In the genomic region with DNA sequence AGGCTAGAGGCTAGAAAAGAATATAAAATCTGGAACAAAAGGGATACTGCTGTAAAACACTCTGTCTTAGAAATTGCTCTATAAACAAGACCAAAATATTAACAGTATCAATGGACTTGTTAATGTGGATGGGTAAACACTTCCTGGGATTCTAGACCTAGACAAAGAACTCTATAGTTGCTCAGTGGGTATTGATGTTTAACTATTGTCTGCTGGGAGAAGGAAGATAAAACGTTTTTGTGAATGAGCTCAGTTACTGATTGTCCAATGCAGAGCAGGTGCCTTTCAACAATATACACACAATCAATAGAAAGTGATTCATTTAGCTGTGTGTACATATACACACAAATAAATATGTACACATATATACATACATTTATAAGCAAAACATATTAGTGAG, we compare ENCODE assay signal across 23 mouse cellular contexts.
DNase-seq lines count a peak whose midpoint lies in the region; ATAC-seq lines count a peak whose summit lies in the region.
"Had no signal": no experiment of that assay in that cellular context is flagged by ENCODE, and none has a peak within 500 bp of the region (broad histone marks: within the 10 kb centered on the region; RNA-seq: fewer than 3 reads in every experiment).

No protein-coding gene starts in this region.

- H3K9me3 ChIP-seq in hindbrain, embryonic 14.5 days (ENCODE audit: control insufficient read depth, low read length) = 0 out of 2 replicates have a peak, but pooled peaks cover 1% of the 10 kb centered on the region
- no peaks in the 10 kb centered on the region for H3K9me3 ChIP-seq in hindbrain, embryonic 13.5 days
- no peaks in the 10 kb centered on the region for H3K9me3 ChIP-seq in neural tube, embryonic 11.5 days (ENCODE audit: control insufficient read depth, low read length)
- no peaks in the 10 kb centered on the region for H3K9me3 ChIP-seq in neural tube, embryonic 12.5 days
- 0 out of 2 replicates have a peak, but pooled peaks cover 2% of the 10 kb centered on the region for H3K9me3 ChIP-seq in neural tube, embryonic 15.5 days (replicated peaks)

- H3K4me1 ChIP-seq in hindbrain, embryonic 14.5 days (replicated peaks; ENCODE audit: control insufficient read depth, insufficient read depth, low read length) = no peaks in the 10 kb centered on the region
- H3K4me1 ChIP-seq in hindbrain, embryonic 13.5 days (replicated peaks) = no peaks in the 10 kb centered on the region
- no peaks in the 10 kb centered on the region for H3K4me1 ChIP-seq in neural tube, embryonic 11.5 days (ENCODE audit: control insufficient read depth, insufficient read depth, low read length)
- no peaks in the 10 kb centered on the region for H3K4me1 ChIP-seq in neural tube, embryonic 12.5 days
- no peaks in the 10 kb centered on the region for H3K4me1 ChIP-seq in neural tube, embryonic 15.5 days

- H3K27me3 ChIP-seq in hindbrain, embryonic 14.5 days (ENCODE audit: control insufficient read depth, insufficient read depth, low read length) = no peaks in the 10 kb centered on the region
- H3K27me3 ChIP-seq in hindbrain, embryonic 13.5 days = no peaks in the 10 kb centered on the region
- no peaks in the 10 kb centered on the region for H3K27me3 ChIP-seq in neural tube, embryonic 11.5 days (ENCODE audit: control insufficient read depth, insufficient read depth, low read length)
- H3K27me3 ChIP-seq in neural tube, embryonic 12.5 days (replicated peaks) = no peaks in the 10 kb centered on the region
- H3K27me3 ChIP-seq in neural tube, embryonic 15.5 days (replicated peaks) = no peaks in the 10 kb centered on the region
- H3K27me3 ChIP-seq: CH12.LX, Patski had no signal

- no peak overlapping the region for H3K4me2 ChIP-seq in hindbrain, embryonic 14.5 days (replicated peaks)
- no peak overlapping the region for H3K4me2 ChIP-seq in hindbrain, embryonic 13.5 days
- no peak overlapping the region for H3K4me2 ChIP-seq in neural tube, embryonic 11.5 days (ENCODE audit: low read depth)
- no peak overlapping the region for H3K4me2 ChIP-seq in neural tube, embryonic 12.5 days (replicated peaks)
- no peak overlapping the region for H3K4me2 ChIP-seq in neural tube, embryonic 15.5 days

- peak; percentile 8 for DNase-seq in hindbrain, embryonic 14.5 days (ENCODE audit: low spot score)
- DNase-seq in neural tube, embryonic 11.5 days (ENCODE audit: low spot score) = no peak
- DNase-seq in neural tube, embryonic 10.5 days (ENCODE audit: extremely low spot score, low spot score) = no peak
- DNase-seq in R1 (ENCODE audit: low read depth, low spot score) = peak; percentile 1
- no peak for DNase-seq in layer of hippocampus, adult 9-11 months
- DNase-seq: adrenal gland, adult 2 months; adrenal gland, adult 8-10 months; adrenal gland, postnatal 10 days; adrenal gland, postnatal 14 days; adrenal gland, postnatal 25 days; adrenal gland, postnatal 36 days; B cell, adult 2 months; cerebellum, adult 11 months; cerebellum, adult 11-12 months; cerebellum, adult 18-20 months had no signal

- WGBS in hindbrain, embryonic 14.5 days = 5% methylated on average over 1 of the region's 1 CpGs
- 14% methylated on average over 1 of the region's 1 CpGs for WGBS in hindbrain, embryonic 13.5 days
- 19% methylated on average over 1 of the region's 1 CpGs for WGBS in neural tube, embryonic 11.5 days
- WGBS in neural tube, embryonic 12.5 days = 28% methylated on average over 1 of the region's 1 CpGs
- WGBS in neural tube, embryonic 15.5 days = 10% methylated on average over 1 of the region's 1 CpGs

- H3K4me3 ChIP-seq in hindbrain, embryonic 14.5 days (replicated peaks; ENCODE audit: low read length) = no peak overlapping the region
- no peak overlapping the region for H3K4me3 ChIP-seq in hindbrain, embryonic 13.5 days
- H3K4me3 ChIP-seq in neural tube, embryonic 11.5 days (ENCODE audit: low read depth, low read length) = no peak overlapping the region
- H3K4me3 ChIP-seq in neural tube, embryonic 12.5 days = no peak overlapping the region
- no peak overlapping the region for H3K4me3 ChIP-seq in neural tube, embryonic 15.5 days (replicated peaks)

- H3K27ac ChIP-seq in hindbrain, embryonic 14.5 days = no peak overlapping the region
- no peak overlapping the region for H3K27ac ChIP-seq in hindbrain, embryonic 13.5 days
- H3K27ac ChIP-seq in neural tube, embryonic 11.5 days (ENCODE audit: low read depth, low read length) = no peak overlapping the region
- H3K27ac ChIP-seq in neural tube, embryonic 12.5 days = no peak overlapping the region
- no peak overlapping the region for H3K27ac ChIP-seq in neural tube, embryonic 15.5 days (replicated peaks)

- no peak for ATAC-seq in hindbrain, embryonic 14.5 days (ENCODE audit: low FRiP score)
- ATAC-seq in hindbrain, embryonic 13.5 days (ENCODE audit: low FRiP score) = no peak
- peak; percentile 16; the same call in 1 of the 2 replicates for ATAC-seq in neural tube, embryonic 11.5 days (ENCODE audit: insufficient read depth, low FRiP score, low TSS enrichment)
- ATAC-seq in neural tube, embryonic 12.5 days (ENCODE audit: low FRiP score, low read depth) = 0 out of 2 replicates have a peak, but pooled peaks have one; percentile 21
- no peak for ATAC-seq in neural tube, embryonic 15.5 days (ENCODE audit: low FRiP score)
- ATAC-seq: activated CD4-positive, CD25-positive, alpha-beta regulatory T cell, adult 4 months; CD4-positive, CD25-positive, alpha-beta regulatory T cell, adult 4 months; Patski had no signal

- H3K36me3 ChIP-seq in hindbrain, embryonic 14.5 days (replicated peaks; ENCODE audit: control insufficient read depth, insufficient read depth) = no peaks in the 10 kb centered on the region
- no peaks in the 10 kb centered on the region for H3K36me3 ChIP-seq in hindbrain, embryonic 13.5 days
- no peaks in the 10 kb centered on the region for H3K36me3 ChIP-seq in neural tube, embryonic 11.5 days (ENCODE audit: control insufficient read depth, insufficient read depth, low read length)
- H3K36me3 ChIP-seq in neural tube, embryonic 12.5 days = no peaks in the 10 kb centered on the region
- H3K36me3 ChIP-seq in neural tube, embryonic 15.5 days = no peaks in the 10 kb centered on the region
- H3K36me3 ChIP-seq: G1E had no signal

- no peak overlapping the region for H3K9ac ChIP-seq in hindbrain, embryonic 14.5 days
- no peak overlapping the region for H3K9ac ChIP-seq in hindbrain, embryonic 13.5 days
- H3K9ac ChIP-seq in neural tube, embryonic 11.5 days (ENCODE audit: low read length) = no peak overlapping the region
- H3K9ac ChIP-seq in neural tube, embryonic 12.5 days = no peak overlapping the region
- no peak overlapping the region for H3K9ac ChIP-seq in neural tube, embryonic 15.5 days (replicated peaks)

Comparison
In these comparisons a context has a peak if more than half of its experiments do, and no peak if none do; other contexts are left out.
1. ATAC-seq: peak in neural tube, embryonic 11.5 days (single experiment) and neural tube, embryonic 12.5 days (single experiment); none in hindbrain, embryonic 14.5 days (single experiment), hindbrain, embryonic 13.5 days (single experiment) and neural tube, embryonic 15.5 days (single experiment).
2. DNase-seq: peak in hindbrain, embryonic 14.5 days (single experiment) and R1 (single experiment); none in neural tube, embryonic 11.5 days (single experiment), neural tube, embryonic 10.5 days (single experiment) and layer of hippocampus, adult 9-11 months (single experiment).